Mouse (Mus musculus) small intestine, adult 2 months (tissue): ENCODE measurements around the gene Akr1c14.

Source experiments
- CTCF ChIP-seq: fragments of 200-500 bp; IDR thresholded peaks from 2 replicates; pipeline ENCODE4 v1.5.1; 2012; ENCODE audit warnings: low read depth, mild to moderate bottlenecking, control low read depth, inconsistent platforms, low read length, moderate library complexity, mixed read lengths; ENCODE audit not compliant: insufficient replicate concordance, insufficient read length; ENCODE audit errors: extremely low read depth
- POLR2A ChIP-seq: fragments of 200-500 bp; IDR thresholded peaks from 2 replicates; pipeline ENCODE4 v1.6.1; 2012; ENCODE audit warnings: low read depth, mild to moderate bottlenecking, control low read depth, inconsistent platforms, low read length, moderate library complexity

DNA sequence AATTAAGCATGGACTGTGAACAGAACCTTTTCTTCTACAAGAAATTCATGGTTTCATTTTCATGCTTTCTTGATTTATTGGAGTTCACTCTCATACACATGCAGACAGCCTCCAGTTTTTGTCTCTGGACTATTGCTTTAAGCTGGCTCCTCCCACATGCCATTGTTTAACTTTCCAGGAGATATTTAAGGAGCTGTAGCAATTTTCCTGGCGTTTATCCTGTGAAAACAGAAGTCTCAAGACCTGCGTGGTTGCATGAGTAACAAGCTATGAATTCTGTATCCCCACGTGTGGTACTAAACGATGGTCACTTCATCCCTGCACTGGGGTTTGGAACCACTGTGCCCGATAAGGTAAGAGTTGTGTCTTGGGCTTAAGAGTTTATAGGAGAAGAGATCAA is 10.6 kb downstream of the Akr1c14 start:
- TF ChIP-seq POLR2A, result no peak
- no peak for TF ChIP-seq CTCF
